Mouse (Mus musculus) liver, adult 2 months (tissue): ENCODE measurements around the gene Vill.

Source experiments
- CTCF ChIP-seq: fragments of 200-500 bp; IDR thresholded peaks from 2 replicates; pipeline ENCODE4 v1.5.1; 2011; ENCODE audit warnings: low read depth, low read length, control low read depth
- POLR2A ChIP-seq: fragments of 200-500 bp; IDR thresholded peaks from 2 replicates; pipeline ENCODE4 v1.6.1; 2011; ENCODE audit warnings: low read length, control low read depth; ENCODE audit not compliant: insufficient read depth; ENCODE audit errors: extremely low read depth

DNA sequence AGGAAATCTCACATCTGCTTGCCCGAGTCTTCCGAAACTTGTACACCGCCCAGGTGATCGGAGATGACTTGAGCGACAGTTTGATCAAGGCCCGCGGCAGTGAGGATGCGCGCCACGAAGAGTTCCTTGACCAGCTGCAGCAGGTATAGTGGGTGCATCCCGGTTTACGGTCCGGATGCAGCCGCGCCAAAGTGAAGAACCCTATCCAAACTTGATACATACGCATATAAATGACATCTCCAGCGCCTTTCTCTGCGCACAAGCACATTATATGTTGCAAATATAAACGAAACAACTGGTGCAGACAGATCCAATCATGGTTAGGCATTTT is 50.2 kb downstream of the Vill start:
- TF ChIP-seq POLR2A (no peak), CTCF (no peak)
